Mouse (Mus musculus) olfactory bulb, adult 2 months (tissue): Measurements from ENCODE around the gene Ipo11.

Experiments
- CTCF ChIP-seq: fragments of 200-500 bp; IDR thresholded peaks from 2 replicates; pipeline ENCODE4 v1.5.1; 2012; ENCODE audit warnings: low read depth, mild to moderate bottlenecking, low read length, moderate library complexity; ENCODE audit not compliant: insufficient read depth
- POLR2A ChIP-seq: fragments of 200-500 bp; IDR thresholded peaks from 2 replicates; pipeline ENCODE4 v1.6.1; 2012; ENCODE audit warnings: mild to moderate bottlenecking, low read depth, low read length, moderate library complexity; ENCODE audit not compliant: insufficient read depth

- TF ChIP-seq POLR2A (no peak), CTCF (no peak)
These were observed 20.8 kb upstream of the Ipo11 start for GRCm38 (mm10) chr13:106957554-106957953.
